Mouse (Mus musculus): Measurements from ENCODE around the gene Usp3.

The Usp3 gene

DNA sequence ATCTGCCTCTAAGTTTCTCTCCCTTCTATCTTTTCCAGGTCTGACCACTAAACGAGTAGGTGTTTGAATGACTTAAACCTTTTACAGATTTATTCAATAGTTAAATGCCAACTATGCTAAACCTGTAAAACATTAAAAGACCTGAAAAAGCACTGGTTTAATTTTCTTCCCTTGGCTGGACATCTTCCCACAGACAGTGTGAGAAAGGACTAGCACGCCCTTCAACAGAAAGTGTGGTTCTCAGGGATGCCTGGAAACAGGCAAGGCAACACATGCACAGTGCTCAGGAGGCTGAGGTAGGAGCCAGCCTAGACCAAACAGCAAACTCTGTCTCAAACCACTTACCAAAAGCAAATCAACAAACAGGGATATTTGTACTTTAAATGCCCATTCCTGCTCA, 31.4 kb downstream of the Usp3 start:
- peak; percentile 23 for DNase-seq

DNA sequence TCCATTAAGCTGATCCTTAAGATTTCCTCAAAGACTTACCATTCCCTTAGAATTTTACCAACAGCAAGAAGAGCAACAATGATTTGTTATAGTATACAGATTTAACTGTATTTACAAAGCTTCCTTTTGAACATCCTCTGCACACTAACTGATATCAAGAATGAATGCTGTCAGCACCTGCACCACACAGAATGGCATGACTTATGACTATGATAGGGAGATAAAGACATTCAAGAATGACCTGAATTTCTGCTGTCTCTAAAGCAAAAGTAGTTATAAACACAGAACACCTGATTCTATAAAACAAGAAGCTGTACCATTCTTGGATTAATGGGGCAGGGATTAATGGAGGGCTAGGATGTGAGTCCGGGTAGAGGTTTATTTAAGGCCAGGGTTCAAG, 32.2 kb downstream of the Usp3 start:
- no peak for DNase-seq

DNA sequence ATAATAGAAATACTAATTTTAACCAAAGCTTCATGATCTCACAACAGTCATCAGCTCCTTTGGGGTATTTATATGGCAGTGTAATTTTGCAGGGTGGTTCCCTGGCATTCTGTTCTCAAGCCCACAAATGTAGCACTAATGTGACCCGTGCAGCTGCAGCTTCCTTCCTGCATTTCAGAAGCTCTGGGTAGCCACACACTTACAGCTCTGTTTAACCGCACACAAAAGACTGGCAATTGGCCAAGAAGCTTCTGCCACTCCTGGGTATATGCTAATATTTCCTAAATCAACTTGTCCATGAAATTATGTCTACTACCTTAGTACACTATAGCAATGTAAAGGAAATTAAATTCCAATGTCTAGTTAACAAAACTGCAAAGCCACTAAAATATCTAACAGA, 32.6 kb downstream of the Usp3 start:
- peak; percentile 18 for DNase-seq

DNA sequence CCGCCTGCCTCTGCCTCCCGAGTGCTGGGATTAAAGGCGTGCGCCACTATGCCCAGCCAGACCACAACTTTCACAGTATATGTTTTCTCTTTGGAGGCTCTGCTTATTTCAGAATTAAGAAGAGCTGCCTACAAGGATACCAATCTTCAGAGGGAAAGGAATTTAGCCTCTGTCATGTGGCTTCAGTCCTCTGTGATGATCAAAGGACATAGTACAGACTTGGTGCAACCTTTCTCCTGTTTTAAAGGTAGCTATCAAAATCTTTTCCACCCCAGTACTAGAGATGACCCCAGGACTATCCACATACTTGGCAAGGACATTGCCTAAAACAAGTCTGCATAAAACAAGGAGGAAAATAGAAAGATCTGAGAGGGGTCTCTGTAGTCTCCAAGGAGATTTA, 34.0 kb downstream of the Usp3 start:
- peak; percentile 21 for DNase-seq

DNA sequence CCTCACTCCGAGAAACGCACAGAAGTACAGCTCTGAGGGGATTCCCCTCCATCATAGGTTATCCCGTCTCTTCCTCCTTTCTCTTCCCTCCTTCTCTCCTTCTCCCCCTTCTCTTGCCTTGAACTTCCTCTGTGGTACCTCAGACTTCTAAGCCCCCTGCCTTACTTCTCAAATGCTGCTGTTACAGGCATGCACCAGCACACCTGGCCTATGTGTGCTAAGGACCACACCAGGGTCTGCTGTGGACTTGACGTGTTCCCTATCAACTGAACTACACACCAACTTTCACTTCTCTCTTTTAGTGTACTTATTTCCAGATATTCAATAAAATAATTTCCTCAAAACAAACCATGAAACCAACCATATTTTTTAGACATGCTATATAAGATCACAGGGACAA, 50.2 kb downstream of the Usp3 start:
- DNase-seq, result no peak

DNA sequence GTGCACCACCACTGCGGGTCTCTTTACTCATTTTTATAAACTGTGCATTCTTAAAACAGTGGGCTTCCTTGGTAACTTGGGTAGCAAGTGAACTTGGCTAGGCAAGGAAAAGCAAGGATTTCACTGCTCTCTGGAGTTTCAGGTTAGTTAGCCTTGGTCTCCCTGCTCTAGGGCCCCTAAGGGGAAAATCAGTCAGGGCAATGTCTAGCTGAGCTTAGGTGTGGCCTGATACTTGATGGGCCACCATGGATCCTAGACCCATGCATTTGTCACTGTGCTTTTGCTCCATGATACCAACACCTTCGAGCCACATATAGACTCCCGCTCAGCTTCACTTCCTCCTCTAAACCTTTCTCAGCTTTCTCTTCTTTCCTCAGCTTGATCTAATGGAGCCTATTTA, 71.3 kb downstream of the Usp3 start:
- DNase-seq, result no peak

DNA sequence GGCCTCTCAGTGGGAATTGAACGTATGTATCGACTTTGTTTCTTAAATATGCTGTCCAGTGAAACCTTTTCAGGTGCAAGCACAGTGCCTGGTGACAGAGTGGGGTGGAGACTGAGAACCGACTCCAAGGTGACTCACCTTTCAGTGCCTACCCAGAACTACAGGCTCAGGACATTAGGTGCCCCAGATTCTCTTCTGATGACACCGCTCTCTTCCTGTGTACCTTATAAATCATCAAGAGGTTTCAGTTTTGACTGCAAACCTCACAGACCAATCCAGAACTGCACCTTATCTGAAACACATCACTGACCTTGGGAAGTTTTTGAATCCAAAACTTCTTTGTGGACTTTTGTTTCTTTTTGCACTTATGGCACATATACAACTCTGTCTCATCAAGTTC, 72.6 kb downstream of the Usp3 start:
- DNase-seq, result no peak

DNA sequence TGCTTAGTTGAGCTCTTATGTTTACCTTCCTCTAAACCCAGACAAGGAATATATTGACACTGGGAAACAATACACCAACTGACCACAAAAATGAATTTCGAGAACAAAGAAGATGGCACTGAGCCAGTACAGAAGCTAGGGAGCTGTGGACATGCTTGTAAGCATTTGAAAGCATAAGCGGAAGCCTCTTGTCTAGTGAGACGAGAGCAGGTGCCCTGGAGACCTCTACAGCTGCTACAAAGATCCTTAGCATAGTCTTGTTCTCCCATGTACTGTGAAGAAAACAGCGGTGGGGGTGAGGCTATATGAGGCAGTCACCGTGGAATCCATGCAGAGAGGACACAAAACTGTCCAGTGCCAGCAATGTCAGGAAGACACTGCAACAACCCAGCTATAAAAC, 74.0 kb downstream of the Usp3 start:
- DNase-seq, result no peak

DNA sequence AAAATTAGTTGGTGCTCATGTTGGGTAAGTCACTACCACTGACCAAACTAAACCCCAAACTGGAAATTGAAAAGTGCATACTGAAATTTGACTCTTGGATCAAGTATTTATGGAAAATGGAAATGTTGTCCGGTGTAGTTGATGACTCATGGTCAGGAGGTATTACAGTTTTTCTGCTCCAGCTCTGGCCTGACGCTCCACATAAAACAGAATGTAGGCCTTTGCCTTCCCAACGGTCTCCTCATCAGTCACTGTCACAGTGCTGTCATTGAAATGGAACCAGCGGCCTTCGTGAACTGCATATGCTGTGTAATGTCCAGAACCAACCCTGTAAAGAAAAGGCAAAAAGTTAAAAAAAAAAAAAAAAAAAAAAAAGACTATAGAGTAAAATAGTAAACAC, 74.7 kb downstream of the Usp3 start:
- DNase-seq, result no peak

DNA sequence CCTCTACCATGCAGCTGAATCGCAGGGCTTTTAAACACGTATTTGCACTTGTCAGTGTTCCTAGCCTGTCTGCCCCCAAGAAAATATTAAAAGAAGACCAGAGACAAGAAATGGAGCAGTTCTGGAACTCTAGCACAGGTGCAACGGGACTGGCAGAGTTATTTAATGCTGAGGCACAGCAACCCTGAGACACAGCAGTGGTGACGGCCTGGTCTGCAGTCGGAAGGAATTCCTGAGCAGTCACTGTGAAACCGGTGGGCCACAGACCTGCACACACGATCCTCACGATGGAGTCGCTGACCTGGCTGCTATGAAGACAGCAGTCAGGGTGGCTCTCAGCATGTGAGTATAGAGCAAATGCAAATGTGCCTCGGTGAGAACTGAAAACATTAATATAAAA, 75.2 kb downstream of the Usp3 start:
- DNase-seq, result no peak

DNA sequence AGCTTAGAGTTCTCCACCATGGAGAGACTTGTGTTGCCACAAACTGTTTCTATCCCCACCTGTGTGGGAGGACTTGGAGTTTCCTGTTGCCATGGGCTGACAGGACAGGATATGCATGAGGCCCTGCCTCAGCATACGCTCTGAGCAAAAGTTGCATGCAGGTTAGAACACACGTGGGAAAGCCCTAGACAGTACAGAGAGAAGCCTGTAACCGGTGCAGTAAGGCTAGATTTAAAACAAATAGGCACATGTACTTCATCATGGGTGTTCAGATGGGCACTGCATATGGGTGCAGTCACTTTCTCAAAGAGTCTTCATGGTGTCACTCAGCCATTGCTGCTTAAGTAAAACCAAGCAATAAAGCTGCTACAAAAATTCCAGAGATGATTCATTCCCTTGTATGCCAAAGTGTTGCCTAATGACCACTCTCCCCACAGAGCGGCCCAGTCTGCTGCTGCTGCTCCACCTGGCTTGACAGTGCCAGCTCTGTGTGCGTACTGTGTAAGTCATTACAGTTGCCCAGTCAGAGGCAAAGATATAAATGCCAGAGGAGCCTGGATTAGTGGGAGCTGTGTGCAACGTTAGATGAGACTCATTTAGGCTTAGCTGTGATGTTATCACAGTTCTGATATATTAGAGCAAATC, 76.5 kb downstream of the Usp3 start:
- DNase-seq, result no peak

DNA sequence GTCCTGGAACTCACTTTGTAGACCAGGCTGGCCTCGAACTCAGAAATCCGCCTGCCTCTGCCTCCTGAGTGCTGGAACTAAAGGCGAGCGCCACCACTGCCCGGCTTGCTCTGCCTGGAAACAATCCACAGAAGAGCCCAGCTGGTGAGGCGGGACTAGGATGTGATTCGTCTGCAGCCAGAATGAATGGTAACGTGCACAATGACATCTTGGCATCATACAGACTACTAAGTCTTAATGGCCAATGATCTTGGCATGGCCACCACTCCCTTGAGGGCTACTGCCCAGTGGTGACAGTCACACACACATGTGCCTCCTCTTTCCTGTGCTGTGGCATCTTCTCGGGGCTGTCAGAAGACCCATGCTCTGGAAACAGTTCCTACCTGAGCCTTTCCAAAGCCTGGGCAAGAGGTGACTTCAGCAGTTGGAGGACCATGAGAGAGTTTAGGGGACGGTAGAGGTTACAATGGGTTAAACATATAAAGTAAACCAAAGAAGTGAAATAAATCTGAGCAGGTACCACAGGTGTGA, 77.2 kb downstream of the Usp3 start:
- no peak for DNase-seq

DNA sequence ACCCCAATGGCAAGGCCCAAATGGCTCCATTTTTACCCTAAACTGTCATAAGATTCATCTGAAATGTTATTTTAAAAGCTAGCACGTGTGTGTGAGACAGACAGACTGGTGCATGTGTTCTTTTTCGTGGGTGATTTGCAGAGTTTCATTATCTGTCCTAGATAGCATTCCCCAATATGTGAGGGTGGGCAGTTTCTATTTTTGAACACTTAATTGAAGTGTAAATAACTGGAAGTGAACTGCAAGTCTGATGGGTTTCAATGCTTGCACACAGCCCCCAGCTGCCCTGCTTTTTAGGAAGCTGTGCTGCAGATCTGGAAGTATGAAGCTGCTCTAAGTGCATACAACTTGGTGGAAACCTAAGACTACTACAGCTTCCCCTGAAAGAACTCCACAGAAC, 77.8 kb downstream of the Usp3 start:
- DNase-seq, result no peak

DNA sequence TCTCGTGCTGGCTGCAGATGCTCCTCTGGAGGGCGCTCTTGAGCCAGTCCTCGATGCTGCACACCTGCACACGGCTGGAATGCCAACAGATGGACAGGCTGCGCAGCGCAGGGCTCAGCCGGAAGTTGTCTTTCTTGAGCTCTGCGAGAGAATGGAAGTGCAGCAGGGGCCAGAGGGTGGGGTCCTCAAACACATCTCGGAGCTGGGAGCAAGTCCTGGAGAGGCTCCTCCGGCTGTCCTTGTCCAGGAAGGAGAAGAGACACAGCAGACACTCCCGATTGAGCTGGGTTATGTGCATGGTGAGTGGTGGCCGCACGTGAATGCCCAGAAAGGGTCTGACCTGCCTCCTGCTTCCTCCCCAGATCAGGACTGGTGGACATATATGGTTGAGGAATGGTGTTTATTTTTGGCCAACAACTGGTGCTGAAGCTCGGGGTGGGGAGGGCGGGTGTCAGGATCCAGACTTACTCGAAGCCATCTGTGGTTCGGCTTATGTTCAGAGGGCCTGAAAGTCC, 78.6 kb downstream of the Usp3 start, which contains the start of gene Fbxl22:
TSS of gene Fbxl22 (minus strand) at position 338 of the 515 bp plus-strand sequence.
- DNase-seq, result peak; percentile 71

DNA sequence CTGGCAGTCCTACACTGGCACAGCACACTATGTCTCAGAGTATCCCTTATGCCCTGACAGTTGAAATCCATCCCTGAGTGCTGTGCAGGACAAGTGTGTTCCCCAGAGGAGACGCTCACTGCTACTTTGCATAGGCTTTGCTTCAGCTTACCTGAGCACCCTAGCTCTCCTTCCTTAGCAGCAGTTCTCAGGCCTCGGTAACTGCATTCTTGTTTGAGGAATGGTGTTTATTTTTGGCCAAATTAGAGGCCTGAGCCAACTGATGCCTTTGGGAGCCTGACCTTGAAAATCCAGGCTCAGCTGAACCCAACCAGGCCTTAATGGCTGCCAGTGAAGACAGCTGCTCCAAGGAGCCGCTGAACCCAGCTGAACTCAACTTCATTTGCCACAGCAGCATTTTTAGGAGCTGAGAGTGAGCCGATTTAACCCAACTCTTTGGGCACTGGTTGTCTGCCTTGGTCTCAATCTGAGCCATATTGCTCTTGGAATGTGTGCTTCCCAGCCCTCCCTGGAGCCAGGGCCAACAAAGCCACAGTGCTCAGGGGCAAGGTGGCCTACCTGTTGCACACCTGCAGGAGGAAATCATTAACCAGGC, 79.2 kb downstream of the Usp3 start:
- DNase-seq, result no peak

DNA sequence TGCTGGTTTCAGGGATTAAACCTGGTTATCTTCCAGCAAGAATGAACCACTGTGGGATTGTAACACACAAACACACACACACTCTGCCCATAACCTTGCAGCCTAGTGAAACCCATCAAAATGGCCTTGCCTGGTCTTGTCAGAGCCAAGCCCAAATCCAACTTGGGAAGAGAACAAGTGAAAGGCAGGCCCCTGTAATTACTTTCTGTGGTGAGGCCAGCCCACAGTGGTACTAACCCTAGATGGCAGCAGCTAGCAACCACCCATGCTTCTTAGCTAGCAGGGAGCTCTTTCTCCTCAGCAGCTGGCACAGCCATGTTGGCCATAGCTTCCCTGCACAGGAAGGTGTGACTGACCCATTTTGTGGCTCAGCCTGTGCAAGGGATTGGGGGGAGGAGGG, 79.8 kb downstream of the Usp3 start:
- DNase-seq, result no peak

DNA sequence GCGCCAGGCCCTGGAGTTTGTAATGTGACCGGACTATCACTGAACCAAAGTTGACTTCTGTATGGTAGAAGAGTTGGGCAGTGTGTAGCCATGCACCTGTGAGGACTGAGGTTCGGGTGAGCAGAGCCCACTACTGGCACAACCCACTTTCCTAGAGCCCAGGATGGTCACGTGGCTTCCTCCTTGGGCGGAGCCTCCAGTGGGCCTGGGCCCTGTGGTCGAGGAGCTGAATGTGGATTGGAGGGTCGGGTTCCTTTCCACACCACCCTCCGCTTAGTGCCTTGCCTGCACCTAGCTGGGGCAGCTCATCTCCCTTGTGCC, 80.6 kb downstream of the Usp3 start:
- peak; percentile 87 for DNase-seq

DNA sequence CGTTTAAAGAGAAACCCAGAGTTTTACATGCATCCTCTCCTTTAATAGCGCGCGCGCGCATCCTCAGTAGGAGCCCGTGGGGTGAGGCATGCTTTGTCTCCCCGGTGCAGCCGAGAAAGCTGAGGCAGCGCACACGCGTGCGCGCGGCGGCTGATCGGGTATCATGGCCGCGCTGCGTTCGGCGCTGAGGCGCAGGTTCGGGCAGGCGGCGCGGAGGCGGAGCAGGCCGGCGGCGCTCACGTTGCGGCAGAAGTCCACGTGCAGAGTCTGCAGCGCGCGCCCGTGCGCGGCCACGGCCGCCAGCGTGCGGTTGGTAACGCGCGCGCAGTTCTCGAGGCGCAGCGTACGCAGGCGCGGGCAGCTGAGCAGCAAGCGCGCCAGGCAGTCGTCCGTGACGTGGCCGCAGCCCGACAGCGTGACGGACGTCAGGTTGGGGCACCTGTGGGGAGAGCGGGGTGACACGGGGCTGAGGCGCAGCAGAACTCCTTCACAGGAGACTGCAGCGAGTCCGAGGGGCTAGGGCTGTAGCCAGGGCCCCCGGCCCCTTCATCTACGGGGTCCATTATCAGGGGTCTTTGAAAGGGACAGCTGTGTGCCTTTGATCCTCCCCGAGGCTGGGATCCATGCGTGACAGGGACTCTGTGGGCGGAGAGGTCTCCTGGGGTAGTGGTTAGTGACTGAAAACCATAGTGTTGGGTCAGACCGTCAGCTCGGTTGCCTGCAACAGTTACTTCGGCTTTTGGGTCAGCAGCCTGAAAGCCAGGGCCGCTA, 81.2 kb downstream of the Usp3 start:
- peak; percentile 94 for DNase-seq

DNA sequence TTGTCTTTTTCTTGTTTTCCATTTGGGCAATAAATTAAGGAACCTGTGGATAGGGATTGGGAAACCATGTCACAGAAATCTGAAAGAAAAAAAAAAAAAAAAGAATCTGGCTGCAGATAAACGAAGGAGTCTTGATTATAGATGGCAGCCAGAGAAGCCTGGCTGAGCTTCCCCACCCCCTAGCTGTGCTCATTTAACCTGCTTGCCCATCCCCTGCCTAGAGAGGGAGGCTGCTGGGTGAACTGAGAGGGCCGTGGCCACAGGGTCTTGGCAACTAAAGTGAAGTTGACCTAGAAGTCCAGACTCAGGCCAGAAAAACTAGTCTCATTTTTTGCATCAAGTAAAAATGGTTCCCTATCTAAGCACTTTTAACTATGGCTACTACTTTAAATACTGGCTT, 82.0 kb downstream of the Usp3 start:
- DNase-seq, result no peak

DNA sequence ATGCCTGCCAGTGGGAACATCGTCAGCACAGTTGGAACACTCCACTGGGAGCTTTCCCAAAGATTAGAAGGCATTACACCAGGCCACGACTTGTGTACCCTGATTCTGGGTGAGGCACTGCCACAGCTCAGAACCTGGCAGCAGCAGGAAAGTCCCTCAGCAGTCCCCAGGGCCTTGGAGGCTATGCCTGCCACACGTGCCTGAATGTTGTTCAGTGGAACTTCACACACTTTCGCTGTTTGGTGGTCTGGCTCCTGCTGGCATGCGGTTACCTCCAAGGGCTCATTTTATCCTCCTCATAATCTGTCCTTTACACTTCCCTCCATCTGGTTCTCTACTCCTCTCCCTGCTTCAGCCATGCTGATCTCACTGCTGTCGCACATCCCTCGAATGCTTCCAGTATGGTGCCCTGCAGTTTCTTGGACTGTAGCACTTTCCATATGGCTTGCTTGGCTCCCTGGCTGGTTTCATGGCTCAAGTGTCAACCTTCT, 82.5 kb downstream of the Usp3 start:
- no peak for DNase-seq

DNA sequence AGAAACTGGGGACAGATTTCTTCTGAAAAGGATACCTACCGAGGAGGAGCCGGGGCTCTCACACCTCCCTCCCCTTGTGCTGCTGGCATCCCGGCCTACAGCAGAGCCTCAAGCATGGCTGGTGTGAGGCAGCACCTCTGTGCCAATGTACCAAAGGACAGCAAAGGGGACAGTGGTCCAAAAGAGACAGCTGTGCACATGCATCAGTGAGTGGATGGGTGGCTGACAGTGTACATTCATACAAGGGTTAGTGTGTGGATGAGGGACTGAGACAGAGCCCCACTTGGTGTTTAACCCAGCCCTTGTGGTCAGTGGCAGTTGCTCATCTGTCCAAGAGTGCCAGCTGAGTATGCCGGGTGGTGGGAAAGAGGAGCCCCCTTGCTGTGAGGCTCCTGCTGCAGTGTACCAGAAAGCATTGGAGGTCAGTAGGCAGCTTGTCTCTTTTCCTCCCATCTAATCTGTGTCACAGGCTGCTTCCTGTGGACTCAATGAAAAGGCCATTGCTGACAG, 84.0 kb downstream of the Usp3 start:
- no peak for DNase-seq

DNA sequence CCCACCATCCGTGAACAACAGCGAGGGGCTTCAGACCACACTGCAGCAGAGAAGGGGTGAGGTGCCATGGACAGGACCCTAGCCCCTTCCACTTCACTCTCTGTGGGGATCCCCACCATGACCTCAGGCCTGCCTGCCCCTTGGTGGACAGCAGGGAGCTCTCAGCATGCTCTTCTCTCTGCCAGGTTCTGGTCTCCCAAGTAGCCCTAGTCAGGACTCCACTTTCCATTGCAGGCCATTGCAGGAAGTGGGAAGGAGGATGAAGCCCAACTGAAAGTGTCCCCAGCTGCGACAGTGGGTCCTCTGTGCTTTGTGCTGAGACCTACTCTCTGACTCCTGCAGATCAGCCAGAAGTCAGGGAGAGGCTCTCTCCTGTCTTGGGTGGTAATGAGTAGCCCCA, 85.3 kb downstream of the Usp3 start:
- no peak for DNase-seq

DNA sequence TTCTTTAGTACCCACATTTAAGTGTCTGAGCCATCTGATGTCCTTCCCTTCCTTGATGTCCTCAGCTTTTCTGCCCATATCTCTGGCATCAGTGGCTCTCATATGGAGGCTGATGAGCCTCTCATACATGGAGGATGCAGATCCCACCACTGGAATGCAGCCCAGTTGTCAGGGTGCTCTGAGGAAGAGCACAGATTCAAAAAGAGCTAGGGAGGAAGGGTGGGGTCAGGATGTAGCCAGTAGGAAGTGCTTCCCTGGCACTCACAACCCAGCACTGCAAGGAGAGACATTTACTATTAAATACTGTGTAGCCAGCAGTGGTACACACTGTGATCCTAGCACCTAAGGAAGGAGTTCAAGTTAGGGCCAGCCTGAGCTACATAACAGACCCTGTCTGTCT, 86.5 kb downstream of the Usp3 start:
- no peak for DNase-seq

DNA sequence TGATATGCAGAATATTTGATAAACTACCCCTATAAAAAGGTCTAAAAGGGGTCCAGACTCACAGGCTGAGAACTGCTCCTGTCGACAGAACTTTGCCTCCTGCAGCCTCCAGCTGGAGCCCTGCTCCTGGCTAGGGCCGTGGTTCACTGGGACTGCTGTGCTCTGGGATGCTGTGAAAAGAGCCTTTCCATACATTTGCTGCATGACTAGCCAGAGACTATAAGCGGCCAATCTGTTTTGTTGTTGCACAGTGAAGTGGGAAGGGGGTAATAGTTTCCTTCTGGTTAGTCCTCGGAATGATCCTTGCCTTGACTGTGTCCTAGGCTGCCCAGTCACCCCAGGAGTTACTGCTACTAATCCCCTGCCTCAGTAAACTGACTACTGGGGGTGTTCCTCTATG, 86.9 kb downstream of the Usp3 start:
- no peak for DNase-seq
